Mouse (Mus musculus) midbrain, embryonic 11.5 days (tissue): Measurements from ENCODE around the gene Rbpjl. TPM values are rescaled to one million over a fixed set of nuclear protein-coding genes. Genes with fewer than 3 reads are reported as not detected.
A peak's percentile ranks its signal among the peaks of the same experiment; 100 is the strongest.

Experiments used
- ATAC-seq: fragments of 200-750 bp; cut with Nextera tagmentation; 2 replicates; pipeline ENCODE4 v1.8.0; 2017; ENCODE audit warnings: moderate TSS enrichment, moderate library complexity; ENCODE audit not compliant: low FRiP score
- DNase-seq: peaks from one replicate; pipeline ENCODE4 v3.0.0; 2015; ENCODE audit warnings: low spot score; ENCODE audit errors: missing footprints
- H3K27ac ChIP-seq: fragments of 300-500 bp; sonication (generic); 2 replicates; pipeline ENCODE4 v1.5.1; 2014; ENCODE audit warnings: low read depth, low read length
- H3K27me3 ChIP-seq: fragments of 300-500 bp; sonication (generic); 2 replicates; pipeline ENCODE4 v1.6.1; 2014; ENCODE audit warnings: mild to moderate bottlenecking, low read length, moderate library complexity, mixed read lengths; ENCODE audit not compliant: control insufficient read depth, insufficient read depth
- H3K36me3 ChIP-seq: fragments of 300-500 bp; sonication (generic); 2 replicates; pipeline ENCODE4 v1.6.1; 2014; ENCODE audit warnings: mild to moderate bottlenecking, low read length, moderate library complexity, mixed read lengths; ENCODE audit not compliant: control insufficient read depth, insufficient read depth
- H3K4me1 ChIP-seq: fragments of 300-500 bp; sonication (generic); 2 replicates; pipeline ENCODE4 v1.6.1; 2014; ENCODE audit warnings: low read length; ENCODE audit not compliant: control insufficient read depth, insufficient read depth
- H3K4me2 ChIP-seq: fragments of 300-500 bp; sonication (generic); 2 replicates; pipeline ENCODE4 v1.6.1; 2014; ENCODE audit warnings: mild to moderate bottlenecking, moderate library complexity
- H3K4me3 ChIP-seq: fragments of 300-500 bp; sonication (generic); 2 replicates; pipeline ENCODE4 v1.5.1; 2014; ENCODE audit warnings: low read depth, low read length
- H3K9ac ChIP-seq: fragments of 300-500 bp; sonication (generic); 2 replicates; pipeline ENCODE4 v1.6.1; 2014; ENCODE audit warnings: low read length
- H3K9me3 ChIP-seq: fragments of 300-500 bp; sonication (generic); 2 replicates; pipeline ENCODE4 v1.6.1; 2016; ENCODE audit warnings: low read length; ENCODE audit not compliant: control insufficient read depth
- WGBS: fragments of 180-500 bp; shearing (Covaris S2); extraction: QIAGEN DNeasy Blood & Tissue Kit; methylation state at CpG from one replicate; pipeline ENCODE4 v1.1.7; 2014; 5-methylcytosine and 5-hydroxymethylcytosine counted together
- polyA plus RNA-seq: library from polyadenylated mRNA; unstranded; fragments of >200 nt; fragmentation: Nextera tagmentation; extraction: Ambion mirVana; gene quantifications from 2 replicates; pipeline ENCODE4 v1.2.1, GENCODE M21; 2014

Gene Rbpjl
- polyA plus RNA-seq, 1 experiment from 2014 or later = not detected

DNA sequence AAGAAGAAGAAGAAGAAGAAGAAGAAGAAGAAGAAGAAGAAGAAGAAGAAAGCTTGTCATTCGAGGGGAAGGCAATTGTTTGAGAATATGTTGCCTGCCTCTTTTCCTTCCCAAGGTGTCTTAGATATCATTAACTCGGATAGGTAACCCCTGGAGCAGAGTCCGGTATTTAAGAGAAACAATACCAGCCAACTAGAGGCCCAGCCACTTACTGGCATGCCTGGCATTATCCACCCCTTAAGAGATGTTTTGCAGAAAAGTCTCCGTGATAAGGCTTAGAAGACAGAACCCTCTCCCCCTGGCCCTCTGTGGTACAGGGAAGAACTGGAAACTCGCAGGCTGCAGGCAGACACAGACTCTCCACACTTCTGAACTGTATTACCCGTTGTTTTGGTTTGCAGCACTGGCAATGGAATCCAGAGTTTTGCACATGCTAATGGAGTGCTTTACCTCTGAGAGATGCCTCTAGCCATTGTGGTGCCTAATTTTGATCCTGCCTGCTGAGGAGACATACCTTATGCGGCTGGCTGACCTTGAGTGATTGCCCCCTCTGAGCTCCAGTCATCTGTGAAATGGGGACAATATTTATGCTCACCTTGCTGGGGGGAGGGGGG, 51.1 kb downstream of the Rbpjl start:
- H3K4me3 ChIP-seq = no peak overlapping the region
- WGBS = 77% methylated on average over 7 of the region's 7 CpGs
- ATAC-seq (no peak), DNase-seq (no peak)
- no peaks in the 10 kb centered on the region for H3K36me3 ChIP-seq
- no peak overlapping the region for H3K9ac ChIP-seq
- no peak overlapping the region for H3K4me2 ChIP-seq
- H3K27me3 ChIP-seq = no peaks in the 10 kb centered on the region
- no peak overlapping the region for H3K27ac ChIP-seq
- no peaks in the 10 kb centered on the region for H3K9me3 ChIP-seq
- peaks cover 5% of the 10 kb centered on the region for H3K4me1 ChIP-seq

DNA sequence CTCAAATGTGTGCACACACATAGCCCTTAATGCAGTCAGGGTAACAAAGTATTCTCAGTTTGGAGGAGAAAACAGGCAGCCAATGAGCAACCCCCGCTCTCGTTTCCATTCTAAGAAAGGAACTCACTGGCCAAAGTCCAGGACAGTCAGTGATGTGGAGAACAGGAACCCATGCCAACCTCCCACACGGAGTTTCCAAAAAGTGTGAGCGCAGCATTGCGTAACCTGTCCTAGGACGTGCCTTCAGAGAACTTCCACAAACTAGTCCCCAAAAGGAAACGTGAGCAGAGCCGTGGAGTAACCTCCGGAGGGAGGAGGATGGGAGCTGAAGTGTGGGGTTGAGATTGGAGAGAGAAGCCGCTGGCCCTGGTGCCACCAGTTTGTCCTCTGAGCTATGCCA, 51.9 kb downstream of the Rbpjl start:
- no peak overlapping the region for H3K4me2 ChIP-seq
- H3K27me3 ChIP-seq = no peaks in the 10 kb centered on the region
- no peak for DNase-seq
- no peak overlapping the region for H3K27ac ChIP-seq
- peaks cover 5% of the 10 kb centered on the region for H3K4me1 ChIP-seq
- H3K36me3 ChIP-seq = no peaks in the 10 kb centered on the region
- no peak for ATAC-seq
- no peak overlapping the region for H3K9ac ChIP-seq
- 83% methylated on average over 10 of the region's 10 CpGs for WGBS
- no peak overlapping the region for H3K4me3 ChIP-seq
- no peaks in the 10 kb centered on the region for H3K9me3 ChIP-seq

- ATAC-seq (no peak), DNase-seq (no peak)
- no peak overlapping the region for H3K4me2 ChIP-seq
- H3K27ac ChIP-seq = no peak overlapping the region
- 67% methylated on average over 6 of the region's 6 CpGs for whole genome bisulfite sequencing
- H3K4me1 ChIP-seq = peaks cover 5% of the 10 kb centered on the region
- no peaks in the 10 kb centered on the region for H3K36me3 ChIP-seq
- no peak overlapping the region for H3K9ac ChIP-seq
- H3K4me3 ChIP-seq = no peak overlapping the region
- H3K9me3 ChIP-seq = no peaks in the 10 kb centered on the region
- H3K27me3 ChIP-seq = no peaks in the 10 kb centered on the region
Measured at GRCm38 (mm10) chr2:164455421-164456190, 52.7 kb downstream of the Rbpjl start.

GRCm38 (mm10) chr2:164456413-164456812, 53.5 kb downstream of the Rbpjl start:
- ATAC-seq (no peak), DNase-seq (no peak)
- Histone ChIP-seq H3K27ac (no peak overlapping the region), H3K36me3 (no peaks in the 10 kb centered on the region), H3K9me3 (no peaks in the 10 kb centered on the region), H3K4me3 (no peak overlapping the region), H3K9ac (peak overlapping the region; percentile 51; the same call in 1 of the 2 replicates), H3K27me3 (no peaks in the 10 kb centered on the region), H3K4me1 (peaks cover 5% of the 10 kb centered on the region), H3K4me2 (peak overlapping the region; percentile 28; the same call in 1 of the 2 replicates)
- 80% methylated on average over 1 of the region's 1 CpGs for WGBS

DNA sequence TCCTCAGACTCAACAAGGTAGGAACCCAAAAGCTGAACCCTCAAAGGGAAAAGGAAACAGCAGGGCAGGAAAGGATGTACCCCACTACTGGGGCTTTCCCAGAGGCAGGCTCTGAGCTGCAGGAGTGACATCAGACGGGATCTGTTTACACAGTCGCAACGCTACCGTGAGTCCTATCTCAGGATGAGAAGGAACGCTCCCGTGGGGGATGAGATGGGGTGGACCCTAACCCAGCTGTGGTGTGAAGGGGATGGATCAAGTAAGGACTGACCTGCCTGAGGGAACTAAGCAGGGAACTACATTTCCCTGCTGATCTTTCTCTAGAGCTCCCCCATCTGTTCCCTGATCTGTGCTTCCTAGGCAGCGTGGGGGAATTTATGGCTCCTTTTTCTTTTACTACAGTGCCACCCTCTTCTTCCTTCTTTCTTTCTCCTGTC, 53.9 kb downstream of the Rbpjl start, which contains the start of gene Sys1:
TSS of gene Sys1 (plus strand) at position 101 of the 437 bp plus-strand sequence.
- no peak within 1 kb of the TSS for H3K4me3 ChIP-seq

GRCm38 (mm10) chr2:164457942-164458341, 55.0 kb downstream of the Rbpjl start:
- no peaks in the 10 kb centered on the region for H3K27me3 ChIP-seq
- H3K4me2 ChIP-seq = no peak overlapping the region
- H3K9ac ChIP-seq = no peak overlapping the region
- no peaks in the 10 kb centered on the region for H3K9me3 ChIP-seq
- no peak overlapping the region for H3K27ac ChIP-seq
- no peak overlapping the region for H3K4me3 ChIP-seq
- ATAC-seq (no peak), DNase-seq (no peak)
- H3K36me3 ChIP-seq = no peaks in the 10 kb centered on the region
- peaks cover 11% of the 10 kb centered on the region for H3K4me1 ChIP-seq
- WGBS = 73% methylated on average over 7 of the region's 7 CpGs

More for the DNA sequence above, 53.9 kb downstream of the Rbpjl start, which contains the start of gene Sys1:
- DNase-seq = peak; percentile 88
- peak within 1 kb of the TSS; percentile 51 for H3K9ac ChIP-seq
- no peaks in the 10 kb centered on the region for H3K9me3 ChIP-seq
- H3K36me3 ChIP-seq = no peaks in the 10 kb centered on the region
- no peak for ATAC-seq
- peak within 1 kb of the TSS; percentile 28; the same call in 1 of the 2 replicates for H3K4me2 ChIP-seq
- H3K27ac ChIP-seq = no peak within 1 kb of the TSS
- 0% methylated on average over 7 of the region's 7 CpGs for WGBS
- no peaks in the 10 kb centered on the region for H3K27me3 ChIP-seq
- H3K4me1 ChIP-seq = peaks cover 8% of the 10 kb centered on the region

DNA sequence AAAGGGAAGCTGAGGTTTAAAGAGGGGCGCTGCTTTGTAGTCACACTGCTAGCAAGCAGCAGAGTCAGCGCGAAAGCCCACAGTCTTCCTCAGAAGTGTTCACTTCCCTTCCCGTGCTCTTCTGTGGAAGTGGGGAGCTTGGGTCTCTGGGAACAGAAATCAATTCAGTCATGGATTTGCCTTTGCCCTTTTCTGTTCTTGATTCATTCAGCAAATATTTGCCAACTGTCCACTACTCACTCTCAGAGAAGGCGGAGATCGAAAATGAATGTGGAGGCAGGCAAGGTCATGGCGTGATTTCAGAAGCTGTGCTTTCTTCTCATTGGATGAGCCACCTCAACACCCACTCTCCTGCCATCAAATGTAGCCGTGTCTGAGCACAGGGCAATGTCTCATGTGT, 55.6 kb downstream of the Rbpjl start:
- no peak overlapping the region for H3K4me2 ChIP-seq
- WGBS = 89% methylated on average over 8 of the region's 8 CpGs

GRCm38 (mm10) chr2:164460745-164461551, 58.0 kb downstream of the Rbpjl start, which contains the start of gene Gm20458:
Gene Gm20458, plus strand, starts transcription at chr2:164460967.
- ATAC-seq = peak; percentile 99
- Histone ChIP-seq H3K9me3 (no peaks in the 10 kb centered on the region), H3K4me2 (peak within 1 kb of the TSS; percentile 74), H3K9ac (peak within 1 kb of the TSS; percentile 72), H3K27me3 (no peaks in the 10 kb centered on the region), H3K4me1 (peaks cover 11% of the 10 kb centered on the region), H3K27ac (peak within 1 kb of the TSS; percentile 65), H3K4me3 (peak within 1 kb of the TSS; percentile 79), H3K36me3 (peaks cover 7% of the 10 kb centered on the region)
- DNase-seq = peak; percentile 99
- under 1% methylated on average over 69 of the region's 79 CpGs for WGBS

More for the DNA sequence above, 55.6 kb downstream of the Rbpjl start:
- no peak overlapping the region for H3K27ac ChIP-seq
- H3K27me3 ChIP-seq = no peaks in the 10 kb centered on the region
- H3K4me1 ChIP-seq = peaks cover 11% of the 10 kb centered on the region
- no peak for DNase-seq
- no peaks in the 10 kb centered on the region for H3K9me3 ChIP-seq
- no peak overlapping the region for H3K9ac ChIP-seq
- no peaks in the 10 kb centered on the region; the same call in 1 of the 2 replicates for H3K36me3 ChIP-seq
- ATAC-seq = no peak
- no peak overlapping the region for H3K4me3 ChIP-seq
